Mouse (Mus musculus): ENCODE data around the gene Klf3. TPM values are rescaled to one million over a fixed set of nuclear protein-coding genes. Genes with fewer than 3 reads are reported as not detected.
"Not testable (repeated sequence)": the region's sequence is repeated elsewhere in the genome, so short reads cannot be mapped to it uniquely, and the experiment has no call there.

The Klf3 gene
- polyA plus RNA-seq, 1 experiment, result not detected

DNA sequence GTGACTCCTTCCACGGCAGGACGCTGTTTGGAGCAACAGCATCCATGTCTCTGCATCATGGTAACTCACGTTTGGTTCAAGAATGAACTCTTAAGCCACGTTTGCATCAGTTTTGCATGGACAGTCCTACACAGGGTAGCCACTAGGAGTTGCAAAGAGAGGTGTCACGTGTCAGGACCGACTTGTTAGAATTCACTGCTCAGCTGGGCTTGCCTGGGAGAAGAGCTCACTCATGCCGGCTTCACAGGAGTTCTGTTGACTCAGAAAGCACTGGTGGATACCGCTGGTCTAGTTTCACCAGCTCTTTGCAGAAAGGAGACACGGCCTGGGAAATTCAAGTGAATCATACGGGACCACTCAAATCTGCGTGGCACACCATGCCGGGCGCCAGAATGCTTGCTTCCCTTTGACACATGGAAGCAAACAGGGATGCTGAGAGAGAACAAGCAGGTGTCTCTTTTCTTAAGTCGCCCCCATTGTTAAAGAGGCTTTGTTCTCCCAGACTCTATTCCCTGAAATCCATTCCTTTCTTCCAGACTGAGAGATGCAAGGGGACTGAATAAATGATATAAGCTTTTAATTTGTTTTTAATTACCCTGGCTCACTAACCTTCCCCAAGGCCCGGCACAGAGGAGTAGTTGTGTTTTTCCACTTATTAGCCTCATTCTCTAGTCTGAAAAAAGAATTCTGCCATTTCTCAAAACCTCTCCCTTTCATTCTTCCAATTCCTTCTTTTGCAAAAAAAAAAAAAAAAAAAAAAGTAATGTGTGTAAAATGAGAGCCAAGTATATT lies 74.2 kb downstream of the Klf3 start:
- TF ChIP-seq CTCF (IDR thresholded peaks at IDR 0.05; ENCODE audit: insufficient read depth, low read depth, low read length) (no peak), POLR2A (IDR thresholded peaks at IDR 0.05; ENCODE audit: insufficient read depth, low read depth, low read length) (no peak)
- WGBS, result 38% methylated on average over 15 of the region's 15 CpGs
- 0 out of 2 replicates have a peak overlapping the region, but pooled peaks have one; percentile 11 for H3K27ac ChIP-seq (ENCODE audit: insufficient read depth, low read depth, low read length)

DNA sequence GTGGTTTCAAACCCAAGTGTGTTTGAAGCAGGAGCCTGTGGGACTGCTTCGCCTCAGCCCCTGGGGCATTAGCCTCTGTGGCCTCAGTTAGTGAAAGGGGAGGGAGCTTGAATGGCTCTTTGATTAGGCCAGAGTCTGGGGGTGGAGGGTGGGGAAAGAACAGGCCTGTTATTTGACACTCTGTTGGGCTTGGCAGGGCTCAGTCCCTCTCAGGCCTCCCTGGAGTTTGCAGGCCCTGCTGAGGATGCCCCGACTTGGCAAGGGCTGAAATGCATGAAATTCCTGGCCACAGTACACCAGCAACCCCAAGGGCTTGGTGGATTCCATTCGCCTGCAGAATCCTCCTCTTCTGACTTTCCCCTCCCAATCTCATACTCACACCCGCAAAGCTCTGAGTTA lies 74.8 kb downstream of the Klf3 start:
- Histone ChIP-seq H3K4me1 (ENCODE audit: control insufficient read depth, insufficient read depth, low read length) (peaks cover 9% of the 10 kb centered on the region), H3K4me3 (ENCODE audit: insufficient read depth, low read depth, low read length) (no peak overlapping the region), H3K27ac (ENCODE audit: insufficient read depth, low read depth, low read length) (no peak overlapping the region)
- TF ChIP-seq POLR2A (IDR thresholded peaks at IDR 0.05; ENCODE audit: insufficient read depth, low read depth, low read length) (no peak), CTCF (IDR thresholded peaks at IDR 0.05; ENCODE audit: insufficient read depth, low read depth, low read length) (no peak)
- WGBS, result 68% methylated on average over 4 of the region's 4 CpGs

More for the DNA sequence above, 74.2 kb downstream of the Klf3 start:
- H3K4me3 ChIP-seq (ENCODE audit: insufficient read depth, low read depth, low read length), result no peak overlapping the region
- H3K4me1 ChIP-seq (ENCODE audit: control insufficient read depth, insufficient read depth, low read length), result peaks cover 9% of the 10 kb centered on the region

DNA sequence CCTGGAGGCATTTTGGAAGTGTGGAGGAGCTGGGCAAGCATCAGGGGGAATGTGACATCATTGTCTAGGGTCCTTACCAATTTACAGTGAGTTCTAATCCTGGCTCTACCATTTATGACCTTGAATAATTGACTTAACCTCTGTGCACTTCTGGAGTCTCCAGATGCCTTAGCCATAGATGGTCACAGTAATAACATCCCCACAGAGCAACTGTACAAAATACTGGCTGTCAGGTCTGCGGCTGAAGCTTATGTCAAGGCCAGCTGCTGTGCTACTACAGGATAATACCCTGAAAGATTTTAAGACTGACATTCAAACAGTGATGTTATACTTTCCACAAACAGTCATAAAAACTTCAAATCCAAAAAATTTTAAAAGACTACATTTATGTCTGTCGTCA lies 75.3 kb downstream of the Klf3 start:
- no peak for TF ChIP-seq CTCF (IDR thresholded peaks at IDR 0.05; ENCODE audit: insufficient read depth, low read depth, low read length)
- WGBS, result 84% methylated on average over 2 of the region's 2 CpGs
- peaks cover 9% of the 10 kb centered on the region for H3K4me1 ChIP-seq (ENCODE audit: control insufficient read depth, insufficient read depth, low read length)
- H3K4me3 ChIP-seq (ENCODE audit: insufficient read depth, low read depth, low read length), result no peak overlapping the region
- H3K27ac ChIP-seq (ENCODE audit: insufficient read depth, low read depth, low read length), result no peak overlapping the region

- WGBS, result 86% methylated on average over 3 of the region's 3 CpGs
- peaks cover 11% of the 10 kb centered on the region for H3K4me1 ChIP-seq (ENCODE audit: control insufficient read depth, insufficient read depth, low read length)
- no peak overlapping the region for H3K4me3 ChIP-seq (ENCODE audit: insufficient read depth, low read depth, low read length)
- H3K27ac ChIP-seq (ENCODE audit: insufficient read depth, low read depth, low read length), result no peak overlapping the region
- TF ChIP-seq POLR2A (IDR thresholded peaks at IDR 0.05; ENCODE audit: insufficient read depth, low read depth, low read length), result no peak
- no peak for TF ChIP-seq CTCF (IDR thresholded peaks at IDR 0.05; ENCODE audit: insufficient read depth, low read depth, low read length)
These were observed 76.1 kb downstream of the Klf3 start for GRCm38 (mm10) chr5:64879241-64879640.

- H3K27ac ChIP-seq (ENCODE audit: insufficient read depth, low read depth, low read length); H3K4me3 ChIP-seq (ENCODE audit: insufficient read depth, low read depth, low read length); H3K4me1 ChIP-seq (ENCODE audit: control insufficient read depth, insufficient read depth, low read length): not testable (repeated sequence)
- WGBS, result 98% methylated on average over 7 of the region's 10 CpGs
These were observed 78.4 kb downstream of the Klf3 start for GRCm38 (mm10) chr5:64881559-64881958.

DNA sequence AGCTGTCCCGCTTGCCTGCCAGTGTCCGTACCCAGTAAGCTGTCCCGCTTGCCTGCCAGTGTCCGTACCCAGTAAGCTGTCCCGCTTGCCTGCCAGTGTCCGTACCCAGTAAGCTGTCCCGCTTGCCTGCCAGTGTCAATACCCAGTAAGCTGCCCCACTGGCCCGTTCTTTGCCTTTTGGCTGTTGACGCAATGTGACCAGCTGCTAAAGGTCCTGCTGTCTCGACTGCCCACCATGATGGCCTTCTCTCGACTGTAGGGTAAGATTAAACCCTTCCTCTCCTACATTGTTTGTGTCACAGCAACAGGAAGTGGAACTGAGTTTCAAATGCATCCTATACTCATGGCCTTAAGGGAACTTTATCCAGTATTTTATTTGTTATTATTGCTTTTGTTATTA lies 78.8 kb downstream of the Klf3 start:
- not testable (repeated sequence) for H3K27ac ChIP-seq (ENCODE audit: insufficient read depth, low read depth, low read length); H3K4me3 ChIP-seq (ENCODE audit: insufficient read depth, low read depth, low read length); H3K4me1 ChIP-seq (ENCODE audit: control insufficient read depth, insufficient read depth, low read length)
- 88% methylated on average over 9 of the region's 11 CpGs for WGBS

Other genes with a start within 250 kb of the Klf3 start
- gene Tlr1, start 130.2 kb downstream of the Klf3 start, polyA plus RNA-seq (2012; ENCODE audit: insufficient read depth, insufficient read length, low replicate concordance, missing spikeins), result not detected in 2 replicates
- not detected in 2 replicates for gene Tlr6, start 156.7 kb downstream of the Klf3 start, polyA plus RNA-seq (2012; ENCODE audit: insufficient read depth, insufficient read length, low replicate concordance, missing spikeins)
- gene Fam114a1, start 166.7 kb downstream of the Klf3 start, polyA plus RNA-seq (2012; ENCODE audit: insufficient read depth, insufficient read length, low replicate concordance, missing spikeins), result not detected in 2 replicates